Mouse (Mus musculus): ENCODE measurements around the gene E2f4.
A peak's percentile ranks its signal among the peaks of the same experiment; 100 is the strongest.

E2f4 gene

DNA sequence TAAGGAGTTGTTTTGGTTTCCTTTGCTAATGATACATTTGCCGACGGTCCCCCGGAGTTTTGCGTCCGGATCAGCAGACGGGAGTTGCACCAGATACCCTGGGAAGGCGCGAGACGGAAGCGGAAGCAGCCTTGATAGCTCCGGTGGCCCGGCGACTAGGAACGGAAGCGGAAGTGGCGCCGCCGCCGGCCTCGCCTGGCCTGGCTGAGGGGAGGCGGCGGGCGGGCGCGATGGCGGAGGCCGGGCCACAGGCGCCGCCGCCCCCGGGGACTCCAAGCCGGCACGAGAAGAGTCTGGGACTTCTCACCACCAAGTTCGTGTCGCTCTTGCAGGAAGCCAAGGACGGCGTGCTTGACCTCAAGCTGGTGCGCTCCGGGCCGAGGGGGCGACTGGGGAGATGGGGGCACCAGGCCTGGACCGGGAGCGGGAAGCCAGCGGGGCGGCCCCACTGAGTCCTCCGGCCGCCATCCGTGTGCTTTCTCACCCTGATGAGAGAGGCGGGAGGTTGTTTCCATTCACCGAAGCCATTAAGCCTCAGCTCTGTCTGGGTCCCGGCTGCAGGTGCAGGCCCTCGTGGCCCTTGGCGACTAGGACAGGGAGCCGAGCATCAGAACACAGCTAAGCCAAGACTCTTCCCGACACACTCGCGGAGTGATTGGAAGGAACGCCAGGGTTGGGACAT is at the start of gene E2f4:
Gene E2f4, plus strand, starts transcription at position 153 of the 682 bp plus-strand sequence.
- peak; percentile 93 for DNase-seq (ENCODE audit: extremely low spot score, low spot score)

DNA sequence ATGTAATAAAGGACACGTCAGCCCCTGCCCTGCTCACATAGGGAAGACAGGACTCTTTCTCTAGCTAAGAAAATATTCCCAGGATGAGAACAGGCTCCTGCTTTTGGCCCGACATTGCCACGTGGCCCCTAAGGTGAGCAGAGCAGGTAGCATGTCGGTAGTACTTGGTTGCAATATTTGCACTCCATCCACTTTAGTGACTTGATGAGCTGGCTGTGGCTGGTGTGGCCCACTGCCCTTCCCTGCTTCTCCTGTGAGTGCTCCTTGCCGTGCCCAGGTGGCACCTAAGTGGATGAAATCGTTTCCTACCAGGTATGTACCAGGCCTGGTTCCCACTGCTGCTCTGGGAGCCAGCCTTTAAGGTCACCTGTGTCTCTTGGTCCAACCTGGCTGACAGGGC is 45.5 kb upstream of the E2f4 start:
- no peak for DNase-seq (ENCODE audit: extremely low spot score, low spot score)

DNA sequence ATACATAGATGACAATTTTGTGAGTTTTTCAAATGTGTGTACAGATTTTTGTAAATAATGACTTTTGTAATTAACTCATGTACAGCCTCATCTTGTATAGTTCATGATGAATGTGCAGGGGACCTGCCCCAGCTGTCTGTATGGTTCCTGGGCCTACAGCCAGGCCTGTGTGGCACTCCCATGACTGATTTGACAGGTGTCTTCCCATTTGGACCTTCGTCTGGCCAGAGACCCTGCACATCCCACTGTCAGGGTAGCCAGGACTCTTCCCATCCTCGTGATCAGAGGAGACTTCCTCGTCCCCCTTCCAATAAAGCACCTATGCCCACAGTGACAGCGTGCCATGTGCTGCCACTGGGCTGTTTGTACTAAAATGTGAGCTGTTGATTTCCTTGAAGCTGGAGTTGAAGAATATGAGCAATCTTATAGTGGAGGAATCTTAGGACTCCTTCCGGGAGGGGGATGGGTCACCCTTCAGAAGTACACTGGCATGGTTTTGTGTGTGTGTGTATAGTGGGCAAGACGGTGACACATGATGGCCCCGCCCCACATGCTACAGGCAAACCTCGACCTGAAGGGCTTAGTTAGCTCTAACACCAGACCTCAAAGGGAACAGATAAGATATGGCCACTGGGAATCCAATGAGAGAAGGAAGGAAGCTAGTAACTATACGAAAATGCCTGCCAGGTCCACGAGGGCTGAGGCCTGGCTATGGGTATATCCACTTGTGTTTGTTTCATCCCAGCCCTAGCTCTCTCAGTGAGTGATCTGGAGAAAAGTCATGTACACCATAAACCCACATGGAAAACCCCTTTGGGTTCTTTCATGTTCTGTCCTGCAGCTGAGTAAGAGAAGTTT is 44.6 kb upstream of the E2f4 start:
- no peak for DNase-seq (ENCODE audit: extremely low spot score, low spot score)

DNA sequence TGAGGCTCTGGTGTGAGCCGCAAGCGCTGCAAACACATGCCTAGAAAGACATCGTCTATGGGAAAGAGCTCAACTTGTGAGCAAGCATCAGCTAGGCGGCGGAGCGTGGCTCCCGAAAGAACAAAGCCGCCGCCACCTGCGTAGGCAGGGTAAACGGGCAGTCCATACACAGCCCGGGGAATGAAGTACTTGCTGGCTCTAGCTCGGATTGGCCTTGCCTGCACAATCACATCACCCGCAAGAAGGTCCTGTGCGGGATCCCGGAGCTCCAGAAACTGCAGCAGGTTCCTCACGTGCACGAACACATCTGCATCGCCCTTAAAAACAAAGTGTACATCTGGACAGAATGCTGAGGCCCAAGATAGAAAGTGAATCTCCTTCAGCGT is 43.7 kb upstream of the E2f4 start:
- no peak for DNase-seq (ENCODE audit: extremely low spot score, low spot score)

DNA sequence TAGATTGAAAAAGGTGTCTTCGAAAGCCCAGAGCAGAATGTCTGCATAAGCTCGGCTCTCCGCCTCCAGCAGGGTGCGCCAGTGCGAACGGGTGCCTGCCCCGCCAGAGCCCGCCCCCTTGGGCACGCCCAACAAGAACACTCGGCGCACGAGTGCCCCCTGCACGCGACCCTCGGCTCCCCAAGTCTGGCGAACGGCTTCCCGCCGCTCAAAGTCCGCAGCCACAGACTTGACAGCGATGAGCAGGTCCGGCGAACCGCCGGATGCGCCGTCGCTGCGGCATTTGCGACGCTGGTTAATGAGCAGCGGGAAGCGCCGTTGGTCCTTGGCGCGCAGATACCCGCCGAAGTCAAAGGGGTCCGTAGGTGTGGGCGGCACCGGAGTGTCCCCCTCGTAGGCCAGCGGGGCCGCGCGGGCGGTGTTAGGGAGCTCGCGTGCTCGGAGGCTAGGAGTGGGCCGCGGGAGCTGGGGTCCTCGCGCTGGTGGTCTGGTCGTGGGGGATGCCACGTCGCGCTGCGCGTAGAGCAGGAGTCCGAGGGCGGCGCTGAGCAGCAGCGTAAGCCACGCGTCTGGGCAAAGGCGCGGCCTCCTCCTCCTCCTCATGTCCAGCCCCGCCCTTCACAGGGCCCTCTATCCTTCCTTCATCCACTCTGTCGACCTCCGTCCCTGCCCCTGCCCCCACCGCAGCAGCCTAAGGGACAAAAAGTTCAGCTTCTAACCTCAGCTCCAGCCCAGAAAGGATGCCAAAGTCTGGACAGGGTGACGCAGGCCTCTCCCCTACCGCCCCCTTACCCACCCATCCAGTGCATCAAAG is 43.1 kb upstream of the E2f4 start:
- DNase-seq (ENCODE audit: extremely low spot score, low spot score): peak; percentile 88

- DNase-seq (ENCODE audit: extremely low spot score, low spot score): peak; percentile 70
Observed at GRCm38 (mm10) chr8:105254966-105255350, 42.5 kb upstream of the E2f4 start, which contains the start of gene B3gnt9. Gene B3gnt9, minus strand, starts transcription at chr8:105255153.

DNA sequence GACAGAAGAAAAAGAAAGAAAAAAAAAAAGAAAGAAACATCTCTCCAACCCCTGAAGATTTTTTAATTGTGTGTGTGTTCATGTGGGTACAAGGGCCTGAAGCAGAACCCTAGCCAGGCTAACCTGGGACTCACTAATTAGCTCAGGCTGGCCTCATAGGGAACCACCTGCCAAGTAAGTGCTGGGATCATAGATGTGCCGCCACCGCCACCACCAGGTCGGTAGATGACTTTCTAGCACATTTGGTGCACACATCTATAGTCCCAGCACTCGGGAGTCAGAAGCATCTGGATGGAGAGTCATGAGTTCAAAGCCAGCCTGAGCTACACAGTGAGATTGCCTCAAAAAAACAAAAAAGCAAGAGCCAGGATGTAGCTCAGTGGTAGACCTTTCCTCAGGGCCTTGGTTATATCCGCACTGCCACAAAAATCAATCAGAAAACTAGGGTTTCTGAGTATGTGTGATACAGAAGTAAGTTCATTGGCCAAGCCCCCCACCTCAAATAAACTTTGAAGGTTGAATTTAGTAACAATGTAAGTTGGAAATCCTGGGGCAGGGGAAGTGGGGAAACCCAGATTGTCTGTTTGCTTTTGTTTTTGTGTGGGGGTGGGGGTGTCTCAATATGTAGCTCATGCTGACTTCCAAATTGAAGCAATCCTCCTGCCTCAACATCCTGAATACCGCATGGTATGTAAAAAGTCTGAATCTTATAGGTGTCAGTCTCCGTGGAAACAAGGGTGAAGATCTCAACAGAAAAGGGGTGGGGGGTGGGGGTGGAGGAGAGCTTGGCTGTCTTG is 39.9 kb upstream of the E2f4 start:
- no peak for DNase-seq (ENCODE audit: extremely low spot score, low spot score)

DNA sequence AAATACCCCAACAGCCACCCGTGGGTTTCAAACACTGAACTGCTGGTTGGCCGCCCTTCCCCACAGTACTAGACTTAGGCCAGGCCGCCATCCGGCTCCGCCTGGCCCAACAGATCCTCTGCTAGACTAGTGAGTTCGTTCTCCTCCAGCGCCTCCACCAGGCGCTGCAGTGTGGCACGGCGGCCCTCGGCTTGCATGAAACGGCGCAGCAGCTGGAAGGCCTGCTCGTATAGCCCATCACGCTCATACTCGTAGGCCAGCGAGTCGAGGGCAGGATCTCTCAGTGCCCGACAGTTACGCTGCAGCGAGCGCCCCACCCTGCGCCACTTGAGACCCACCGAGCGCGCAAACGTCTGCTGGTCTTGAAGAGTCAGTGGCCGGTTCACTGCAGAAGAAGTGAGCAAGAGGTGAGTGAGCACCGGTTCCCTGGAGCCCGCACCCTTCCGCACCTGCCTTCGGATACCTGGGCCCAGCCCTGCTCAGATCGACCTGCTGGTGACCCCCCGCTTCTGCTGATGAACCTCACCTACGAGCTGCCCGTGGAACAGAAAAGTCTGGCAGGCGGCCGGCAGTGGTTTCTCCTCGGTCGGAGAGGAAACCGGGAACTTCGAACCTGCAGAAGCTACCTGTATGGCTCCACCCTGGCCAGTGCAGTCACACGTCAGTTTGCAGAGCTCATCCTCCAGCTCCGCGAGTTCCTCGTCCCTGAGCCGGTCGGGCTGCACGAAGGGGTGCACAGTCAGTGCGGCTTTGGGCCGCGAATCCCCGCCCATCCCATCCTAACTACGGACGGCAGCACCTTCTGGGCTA is 38.3 kb upstream of the E2f4 start:
- DNase-seq (ENCODE audit: extremely low spot score, low spot score): peak; percentile 64

- peak; percentile 86 for DNase-seq (ENCODE audit: extremely low spot score, low spot score)
Observed at GRCm38 (mm10) chr8:105259721-105260320, 37.6 kb upstream of the E2f4 start.

DNA sequence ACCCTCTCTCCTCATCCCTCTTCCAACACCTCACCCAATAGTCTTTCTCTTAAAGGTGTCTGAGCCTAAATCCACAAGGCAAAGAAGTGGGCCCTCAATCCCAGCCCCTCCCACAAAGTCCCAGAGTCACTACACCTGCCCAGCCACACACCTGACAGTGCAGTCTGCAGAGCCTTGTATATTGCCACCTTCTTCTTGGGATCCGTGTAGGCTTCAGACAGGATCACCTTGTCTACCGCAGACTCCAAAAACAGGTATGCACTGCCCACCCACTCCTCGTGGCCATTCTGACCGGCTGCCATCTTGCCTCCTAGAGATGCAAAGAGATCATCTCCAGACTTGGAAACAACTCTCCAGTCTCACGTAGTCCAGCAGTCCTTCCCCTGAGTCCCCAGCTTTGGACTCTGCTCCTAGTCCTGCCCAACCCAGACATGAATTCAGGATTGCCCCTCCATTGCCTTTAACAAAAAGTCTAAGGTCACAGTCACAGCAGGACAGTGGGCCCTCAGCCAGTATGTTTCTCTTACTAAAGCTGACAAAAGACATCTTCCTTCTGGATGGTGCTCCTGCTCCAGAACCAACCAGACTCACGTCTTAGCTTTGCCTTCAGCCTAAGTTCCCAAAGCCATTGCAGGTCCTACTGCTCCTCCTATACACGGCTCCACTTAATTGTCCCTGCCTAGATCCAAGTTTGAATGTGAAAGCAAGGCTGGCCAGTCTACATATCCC is 36.9 kb upstream of the E2f4 start:
- DNase-seq (ENCODE audit: extremely low spot score, low spot score): no peak

- no peak for DNase-seq (ENCODE audit: extremely low spot score, low spot score)
Observed at GRCm38 (mm10) chr8:105261326-105261980, 36.0 kb upstream of the E2f4 start.

GRCm38 (mm10) chr8:105263244-105263912 is 34.1 kb upstream of the E2f4 start:
- DNase-seq (ENCODE audit: extremely low spot score, low spot score): no peak

DNA sequence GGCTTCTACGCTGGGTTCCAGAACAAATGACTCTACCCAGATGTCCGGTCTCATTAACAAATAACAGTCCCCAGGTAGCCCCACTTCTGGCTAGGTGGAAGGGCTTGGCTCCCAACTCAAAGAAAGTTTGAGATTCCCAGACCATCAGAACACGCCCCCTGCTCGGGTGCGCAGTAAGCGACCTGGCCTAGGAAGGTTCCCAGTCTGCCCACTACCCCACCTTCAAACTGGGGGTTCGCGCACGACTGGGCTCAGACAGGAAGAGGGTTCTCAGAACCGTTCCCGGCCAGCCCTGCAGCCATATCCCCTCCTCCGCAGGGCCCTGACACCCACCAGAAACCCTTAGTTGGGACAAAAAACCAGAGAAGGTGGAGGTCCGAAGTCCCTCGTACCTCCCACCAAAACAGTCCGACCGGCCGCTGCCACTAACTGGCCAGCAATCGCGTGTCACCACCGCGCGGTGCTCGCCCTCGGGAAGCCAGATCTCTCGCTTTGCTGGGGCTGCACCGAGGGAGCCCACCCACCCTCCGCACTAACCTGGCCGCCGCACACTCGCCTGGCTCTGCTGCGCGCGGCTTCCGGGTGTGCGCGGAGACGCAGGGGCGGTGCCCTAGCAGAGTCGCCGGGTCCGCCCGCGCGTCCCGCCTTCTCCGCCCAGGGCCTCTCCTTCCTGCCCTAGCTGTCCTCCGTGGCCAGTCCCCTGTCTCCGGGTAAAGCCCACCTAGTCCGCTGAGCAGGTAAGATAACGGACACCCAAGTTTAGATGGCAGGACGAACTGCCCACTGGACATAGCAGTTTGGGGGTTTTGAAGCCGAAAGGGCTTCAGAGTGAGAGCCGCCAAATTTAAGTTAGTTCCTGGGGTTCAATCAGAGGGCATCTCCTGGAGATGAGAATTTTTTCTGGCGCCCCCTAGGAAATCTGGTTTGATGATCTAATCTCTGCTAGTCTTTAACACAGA is 33.2 kb upstream of the E2f4 start, which contains the start of the genes Tradd and Fbxl8:
Gene Tradd, minus strand, starts transcription at position 586 of the 959 bp plus-strand sequence.
Gene Fbxl8, plus strand, starts transcription at position 625 of the 959 bp plus-strand sequence.
- peak; percentile 77 for DNase-seq (ENCODE audit: extremely low spot score, low spot score)

DNA sequence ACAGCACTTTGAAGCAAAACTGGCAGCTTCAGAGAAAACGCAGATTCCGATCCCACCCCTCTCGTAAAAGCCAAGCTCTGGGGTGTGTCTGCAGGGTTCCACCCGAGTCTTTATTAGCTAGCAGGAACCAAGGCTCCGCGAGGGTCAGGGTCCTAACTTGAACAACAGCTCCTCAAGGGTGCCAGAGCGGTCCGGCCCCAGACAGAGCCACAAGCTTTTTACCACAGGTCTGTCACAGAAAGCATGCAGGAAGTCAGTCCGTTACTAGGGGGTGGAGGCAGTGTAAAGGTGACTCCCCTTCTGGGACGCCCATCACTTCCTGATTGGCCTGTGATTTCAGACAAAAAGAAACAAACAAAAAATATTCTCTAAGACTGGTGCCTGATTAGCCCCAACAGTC is 32.3 kb upstream of the E2f4 start:
- no peak for DNase-seq (ENCODE audit: extremely low spot score, low spot score)

- DNase-seq (ENCODE audit: extremely low spot score, low spot score): peak; percentile 15
Observed at GRCm38 (mm10) chr8:105266775-105267174, 30.7 kb upstream of the E2f4 start.

GRCm38 (mm10) chr8:105268342-105269074 is 29.0 kb upstream of the E2f4 start:
- peak; percentile 80 for DNase-seq (ENCODE audit: extremely low spot score, low spot score)
